Mouse (Mus musculus) ovary, adult 2 months (tissue): ENCODE data around the gene Srebf2. TPM values are rescaled to one million over a fixed set of nuclear protein-coding genes. Genes with fewer than 3 reads are reported as not detected.

Source experiments
- polyA plus RNA-seq: library from polyadenylated mRNA; depleted of rRNA; stranded (reverse); fragments of >200 nt; gene quantifications from 2 replicates; pipeline ENCODE4 v1.2.3, GENCODE M21; 2012; rRNA removed

Srebf2 gene
- polyA plus RNA-seq: 200 and 245 TPM in 2 replicates

GRCm38 (mm10) chr15:82146770-82147610, at the start of gene Srebf2:
Gene Srebf2 (plus strand): TSS chr15:82147181.

GRCm38 (mm10) chr15:82127426-82128374, 19.3 kb upstream of the Srebf2 start, which contains the start of gene Ccdc134:
Gene Ccdc134 (plus strand): TSS chr15:82127922.

GRCm38 (mm10) chr15:82212752-82213063, 65.7 kb downstream of the Srebf2 start, which contains the start of gene Shisa8:
Gene Shisa8 (minus strand): TSS chr15:82212815.

GRCm38 (mm10) chr15:82223657-82224601, 76.9 kb downstream of the Srebf2 start, which contains the start of gene Tnfrsf13c:
Gene Tnfrsf13c (minus strand): TSS chr15:82224369.

GRCm38 (mm10) chr15:82244115-82244804, 97.3 kb downstream of the Srebf2 start, which contains the start of gene Cenpm:
Gene Cenpm (minus strand): TSS chr15:82244748.

GRCm38 (mm10) chr15:82252097-82252496, 105.1 kb downstream of the Srebf2 start, which contains the start of gene 1500009C09Rik:
Gene 1500009C09Rik (plus strand): TSS chr15:82252397.

Other genes with a start within 250 kb of the Srebf2 start
- 21.0 and 21.5 TPM in 2 replicates for gene Polr3h, start 220.9 kb upstream of the Srebf2 start, polyA plus RNA-seq
- 50.8 and 58.3 TPM in 2 replicates for gene Csdc2, start 210.4 kb upstream of the Srebf2 start, polyA plus RNA-seq
- gene Pmm1, start 186.3 kb upstream of the Srebf2 start, polyA plus RNA-seq: 99.8 and 100 TPM in 2 replicates
- gene 1700029P11Rik, start 166.6 kb upstream of the Srebf2 start, polyA plus RNA-seq: 0.18 TPM in 1 of 2 replicates, not detected in the other
- 17.3 and 19.2 TPM in 2 replicates for gene Xrcc6, start 159.3 kb upstream of the Srebf2 start, polyA plus RNA-seq
- 30.1 and 30.3 TPM in 2 replicates for gene Desi1, start 113.3 kb upstream of the Srebf2 start, polyA plus RNA-seq
- gene Snu13, start 99.6 kb upstream of the Srebf2 start, polyA plus RNA-seq: 67.2 and 91.8 TPM in 2 replicates
- gene 4930407I10Rik, start 88.0 kb upstream of the Srebf2 start, polyA plus RNA-seq: not detected in 2 replicates
- gene Mei1, start 77.2 kb upstream of the Srebf2 start, polyA plus RNA-seq: not detected in 2 replicates
- gene Ccdc134, start 19.3 kb upstream of the Srebf2 start, polyA plus RNA-seq: 11.3 and 13.1 TPM in 2 replicates
- gene Shisa8, start 65.6 kb downstream of the Srebf2 start, polyA plus RNA-seq: 22.3 and 47.9 TPM in 2 replicates
- gene Tnfrsf13c, start 77.2 kb downstream of the Srebf2 start, polyA plus RNA-seq: 0.60 and 1.7 TPM in 2 replicates
- 32.5 and 34.3 TPM in 2 replicates for gene Cenpm, start 97.6 kb downstream of the Srebf2 start, polyA plus RNA-seq
- gene 1500009C09Rik, start 105.2 kb downstream of the Srebf2 start, polyA plus RNA-seq: 0.14 and 0.42 TPM in 2 replicates
- gene Sept3, start 127.7 kb downstream of the Srebf2 start, polyA plus RNA-seq: 1.1 and 1.9 TPM in 2 replicates
- 0.18 and 0.24 TPM in 2 replicates for gene Wbp2nl, start 151.8 kb downstream of the Srebf2 start, polyA plus RNA-seq
- 137 and 176 TPM in 2 replicates for gene Naga, start 191.7 kb downstream of the Srebf2 start, polyA plus RNA-seq
- 4.0 and 4.1 TPM in 2 replicates for gene Pheta2, start 191.8 kb downstream of the Srebf2 start, polyA plus RNA-seq
- gene Smdt1, start 191.8 kb downstream of the Srebf2 start, polyA plus RNA-seq: 213 and 227 TPM in 2 replicates
- 405 and 527 TPM in 2 replicates for gene Ndufa6, start 207.1 kb downstream of the Srebf2 start, polyA plus RNA-seq
- gene Cyp2d22, start 233.1 kb downstream of the Srebf2 start, polyA plus RNA-seq: 71.5 and 79.2 TPM in 2 replicates
- gene Cyp2d11, start 246.8 kb downstream of the Srebf2 start, polyA plus RNA-seq: not detected in 2 replicates